Mouse (Mus musculus) CH12.LX (cell line): ENCODE measurements around the gene Foxa1.

Experiments used
- CTCF ChIP-seq, 2 experiments: IDR thresholded peaks in 1 of 2; conservative IDR thresholded peaks in 1 of 2; 2 replicates each; pipeline ENCODE4 v1.5.1; 2011 to 2012; ENCODE audit warnings: low read depth in 2 of 2, low read length in 2 of 2, improper control_type of control experiment in 1 of 2, inconsistent platforms in 1 of 2, mild to moderate bottlenecking in 1 of 2, moderate library complexity in 1 of 2
- ELF1 ChIP-seq: IDR thresholded peaks from 2 replicates; pipeline ENCODE4 v1.6.1; 2014; ENCODE audit warnings: low read depth, mild to moderate bottlenecking, inconsistent platforms, low read length, improper control_type of control experiment
- POLR2A ChIP-seq: IDR thresholded peaks from 2 replicates; pipeline ENCODE4 v1.6.1; 2011; ENCODE audit warnings: low read depth, mild to moderate bottlenecking, improper control_type of control experiment, low read length
- RCOR1 ChIP-seq: conservative IDR thresholded peaks from 2 replicates; pipeline ENCODE4 v1.6.1; 2012; ENCODE audit warnings: low read depth, mild to moderate bottlenecking, inconsistent platforms, low read length, improper control_type of control experiment
- UBTF ChIP-seq: IDR thresholded peaks from 2 replicates; pipeline ENCODE4 v1.6.1; 2012; ENCODE audit warnings: low read depth, mild to moderate bottlenecking, inconsistent platforms, low read length, improper control_type of control experiment, moderate library complexity
- USF2 ChIP-seq: conservative IDR thresholded peaks from 2 replicates; pipeline ENCODE4 v1.6.1; 2011; ENCODE audit warnings: low read depth, low read length, improper control_type of control experiment
- ZNF384 ChIP-seq: IDR thresholded peaks from 2 replicates; pipeline ENCODE4 v1.6.1; 2012; ENCODE audit warnings: low read depth, low read length, improper control_type of control experiment, inconsistent platforms

- TF ChIP-seq CTCF (conservative IDR thresholded peaks at IDR 0.05 in 1 of 2, IDR thresholded peaks at IDR 0.05 in 1 of 2; ENCODE audit: low read depth in 2 of 2, low read length in 2 of 2), result no peak
- TF ChIP-seq USF2, result no peak
- TF ChIP-seq POLR2A, result no peak
- TF ChIP-seq RCOR1, result no peak
- TF ChIP-seq ELF1, result no peak
- TF ChIP-seq UBTF, result no peak
- no peak for TF ChIP-seq ZNF384
Measured at GRCm38 (mm10) chr12:57511127-57511526, 35.6 kb downstream of the Foxa1 start.
